Mouse (Mus musculus) intestine, postnatal 0 days (tissue): ENCODE data around the gene Znhit6. TPM values are rescaled to one million over a fixed set of nuclear protein-coding genes. Genes with fewer than 3 reads are reported as not detected.
A peak's percentile ranks its signal among the peaks of the same experiment; 100 is the strongest.

Experiments used
- ATAC-seq: fragments of 200-750 bp; cut with Nextera tagmentation; 2 replicates; pipeline ENCODE4 v1.8.0; 2017; ENCODE audit warnings: mild to moderate bottlenecking, moderate TSS enrichment, moderate library complexity
- H3K27ac ChIP-seq: fragments of 300-500 bp; sonication (generic); 2 replicates; pipeline ENCODE4 v1.5.1; 2014; ENCODE audit warnings: mild to moderate bottlenecking, low read depth, low read length, moderate library complexity
- H3K27me3 ChIP-seq: fragments of 300-500 bp; sonication (generic); replicated peaks from 2 replicates; pipeline ENCODE4 v1.6.1; 2014; ENCODE audit warnings: low read length, mixed read lengths; ENCODE audit not compliant: control insufficient read depth, insufficient read depth
- H3K36me3 ChIP-seq: fragments of 300-500 bp; sonication (generic); 2 replicates; pipeline ENCODE4 v1.6.1; 2014; ENCODE audit warnings: mild to moderate bottlenecking, moderate library complexity; ENCODE audit not compliant: control insufficient read depth, insufficient read depth
- H3K4me1 ChIP-seq: fragments of 300-500 bp; sonication (generic); replicated peaks from 2 replicates; pipeline ENCODE4 v1.6.1; 2014; ENCODE audit warnings: antibody characterized with exemption, low read length, mixed read lengths; ENCODE audit not compliant: control insufficient read depth, insufficient read depth
- H3K4me2 ChIP-seq: fragments of 300-500 bp; sonication (generic); replicated peaks from 2 replicates; pipeline ENCODE4 v1.6.1; 2014; ENCODE audit warnings: low read depth, mild to moderate bottlenecking, moderate library complexity
- H3K4me3 ChIP-seq: fragments of 300-500 bp; sonication (generic); 2 replicates; pipeline ENCODE4 v1.5.1; 2014; ENCODE audit warnings: low read depth, low read length
- H3K9ac ChIP-seq: fragments of 300-500 bp; sonication (generic); 2 replicates; pipeline ENCODE4 v1.6.1; 2014; ENCODE audit warnings: mild to moderate bottlenecking, low read depth, low read length
- H3K9me3 ChIP-seq: fragments of 300-500 bp; sonication (generic); 2 replicates; pipeline ENCODE4 v1.6.1; 2016; ENCODE audit warnings: mixed run types; ENCODE audit not compliant: control insufficient read depth
- CTCF ChIP-seq: sonication (generic); IDR thresholded peaks from 2 replicates; pipeline ENCODE4 v1.5.1; 2016; ENCODE audit warnings: low read depth, mild to moderate bottlenecking, control low read depth, antibody characterized with exemption, moderate library complexity
- WGBS: fragments of 180-500 bp; shearing (Covaris S2); extraction: QIAGEN DNeasy Blood & Tissue Kit; methylation state at CpG from one replicate; pipeline ENCODE4 v1.1.7; 2014; 5-methylcytosine and 5-hydroxymethylcytosine counted together
- polyA plus RNA-seq: library from polyadenylated mRNA; unstranded; fragments of >200 nt; fragmentation: Nextera tagmentation; extraction: Ambion mirVana; gene quantifications from 2 replicates; pipeline ENCODE4 v1.2.1, GENCODE M21; 2015

Znhit6 gene
- polyA plus RNA-seq, 1 experiment from 2014 or later = 13.1 TPM

- Histone ChIP-seq H3K4me1 (no peaks in the 10 kb centered on the region), H3K4me2 (no peak overlapping the region), H3K36me3 (peaks cover 28% of the 10 kb centered on the region), H3K27ac (peak overlapping the region; percentile 21; the same call in 1 of the 2 replicates), H3K9me3 (no peaks in the 10 kb centered on the region), H3K4me3 (no peak overlapping the region), H3K9ac (no peak overlapping the region), H3K27me3 (no peaks in the 10 kb centered on the region)
- no peak for ATAC-seq
- no peak for TF ChIP-seq CTCF
- WGBS = 44% methylated on average over 6 of the region's 6 CpGs
These were observed 25.3 kb downstream of the Znhit6 start for GRCm38 (mm10) chr3:145601345-145601744.

DNA sequence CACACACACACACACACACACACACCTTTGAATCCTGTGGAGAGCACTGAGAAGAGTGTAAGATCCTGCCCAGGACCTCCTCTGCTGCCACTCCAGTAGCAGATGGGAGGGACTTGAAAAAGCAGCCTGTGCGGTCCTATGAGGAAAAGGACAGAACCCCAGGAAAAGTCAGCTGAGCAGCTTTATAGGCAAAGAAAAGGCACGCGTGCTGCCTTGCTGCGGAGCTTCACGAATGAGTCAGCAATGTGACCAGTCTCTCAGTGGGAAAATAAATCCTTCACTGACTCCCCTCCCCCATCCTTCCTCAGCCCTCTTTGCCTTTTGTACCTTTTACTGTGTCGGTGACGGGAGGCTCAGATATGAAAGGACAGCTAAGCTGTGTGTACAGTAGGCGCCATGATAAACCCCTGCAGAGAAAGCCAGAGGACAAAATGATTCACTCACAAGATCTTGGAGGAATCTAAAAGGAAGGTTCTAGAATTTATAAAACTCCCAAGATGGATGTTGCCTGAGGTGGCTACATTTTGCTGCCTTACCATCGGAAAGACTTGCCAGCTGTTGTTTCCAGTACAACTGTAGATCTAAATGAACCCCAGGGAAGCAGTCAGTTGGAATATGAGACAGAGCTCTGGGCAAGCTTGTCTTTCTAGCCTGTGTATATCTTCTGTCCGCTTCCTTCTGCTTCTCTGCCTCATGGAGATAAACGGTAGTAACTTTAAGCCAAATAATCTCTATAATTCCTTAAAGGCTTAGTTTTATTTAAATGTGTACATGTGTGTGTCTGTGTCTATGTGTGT is 26.6 kb downstream of the Znhit6 start:
- TF ChIP-seq CTCF = no peak
- Histone ChIP-seq H3K4me1 (no peaks in the 10 kb centered on the region), H3K9me3 (no peaks in the 10 kb centered on the region), H3K27ac (no peak overlapping the region), H3K9ac (no peak overlapping the region), H3K4me2 (peak overlapping the region; percentile 1), H3K36me3 (peaks cover 26% of the 10 kb centered on the region), H3K27me3 (no peaks in the 10 kb centered on the region), H3K4me3 (no peak overlapping the region)
- peak; percentile 73 for ATAC-seq
- WGBS = 39% methylated on average over 11 of the region's 11 CpGs

GRCm38 (mm10) chr3:145605437-145606123 is 29.6 kb downstream of the Znhit6 start:
- Histone ChIP-seq H3K4me3 (no peak overlapping the region), H3K4me2 (no peak overlapping the region), H3K27me3 (no peaks in the 10 kb centered on the region), H3K4me1 (no peaks in the 10 kb centered on the region), H3K27ac (no peak overlapping the region), H3K9me3 (no peaks in the 10 kb centered on the region), H3K9ac (no peak overlapping the region), H3K36me3 (peaks cover 13% of the 10 kb centered on the region)
- ATAC-seq = no peak
- no peak for TF ChIP-seq CTCF
- WGBS = 82% methylated on average over 5 of the region's 5 CpGs

GRCm38 (mm10) chr3:145608320-145608719 is 32.3 kb downstream of the Znhit6 start:
- no peak for TF ChIP-seq CTCF
- ATAC-seq = peak; percentile 38

GRCm38 (mm10) chr3:145612662-145613061 is 36.7 kb downstream of the Znhit6 start:
- peak; percentile 81 for TF ChIP-seq CTCF
- Histone ChIP-seq H3K27ac (no peak overlapping the region), H3K4me2 (no peak overlapping the region), H3K27me3 (no peaks in the 10 kb centered on the region), H3K4me3 (no peak overlapping the region), H3K4me1 (no peaks in the 10 kb centered on the region), H3K36me3 (no peaks in the 10 kb centered on the region), H3K9ac (no peak overlapping the region), H3K9me3 (no peaks in the 10 kb centered on the region)
- ATAC-seq = no peak
- WGBS = 24% methylated on average over 4 of the region's 4 CpGs

More at GRCm38 (mm10) chr3:145608320-145608719, 32.3 kb downstream of the Znhit6 start:
- Histone ChIP-seq H3K9ac (no peak overlapping the region), H3K36me3 (peaks cover 10% of the 10 kb centered on the region), H3K27ac (no peak overlapping the region), H3K4me3 (no peak overlapping the region), H3K9me3 (no peaks in the 10 kb centered on the region), H3K4me1 (no peaks in the 10 kb centered on the region), H3K27me3 (no peaks in the 10 kb centered on the region), H3K4me2 (no peak overlapping the region)
- WGBS = 65% methylated on average over 5 of the region's 5 CpGs

GRCm38 (mm10) chr3:145613234-145613633 is 37.2 kb downstream of the Znhit6 start:
- Histone ChIP-seq H3K36me3 (no peaks in the 10 kb centered on the region), H3K4me3 (no peak overlapping the region), H3K9ac (no peak overlapping the region), H3K4me1 (no peaks in the 10 kb centered on the region), H3K9me3 (no peaks in the 10 kb centered on the region), H3K27ac (no peak overlapping the region), H3K27me3 (no peaks in the 10 kb centered on the region), H3K4me2 (no peak overlapping the region)
- no peak for TF ChIP-seq CTCF
- ATAC-seq = no peak
- 77% methylated on average over 4 of the region's 4 CpGs for WGBS
